Mouse (Mus musculus) frontal cortex, postnatal 36 days (tissue): ENCODE data around the gene Gbp6.
"Not testable (repeated sequence)": the region's sequence is repeated elsewhere in the genome, so short reads cannot be mapped to it uniquely, and the experiment has no call there.

Experiments
- DNase-seq, 2 experiments: peaks; one replicate each; pipeline ENCODE4 v3.0.0; 2022; ENCODE audit warnings: low spot score in 2 of 2

The Gbp6 gene

GRCm38 (mm10) chr5:105293226-105294165 lies at the start of gene Gbp6, which contains the start of gene Gm43302:
TSS of gene Gbp6 (minus strand) at chr5:105293698.
TSS of gene Gm43302 (minus strand) at chr5:105293695.
- not testable (repeated sequence) for DNase-seq

- no peak for DNase-seq
These were observed 47.8 kb upstream of the Gbp6 start for GRCm38 (mm10) chr5:105341281-105341680.

- peak in 1 of 2 experiments; percentile 8 for DNase-seq
These were observed 29.0 kb upstream of the Gbp6 start for GRCm38 (mm10) chr5:105322543-105322942.

- no peak for DNase-seq
These were observed 17.4 kb upstream of the Gbp6 start for GRCm38 (mm10) chr5:105310941-105311340.

GRCm38 (mm10) chr5:105309148-105309547 lies 15.7 kb upstream of the Gbp6 start:
- not testable (repeated sequence) for DNase-seq

GRCm38 (mm10) chr5:105306946-105307345 lies 13.4 kb upstream of the Gbp6 start:
- not testable (repeated sequence) for DNase-seq

- DNase-seq: no peak
These were observed 12.7 kb upstream of the Gbp6 start for GRCm38 (mm10) chr5:105306159-105306581.

GRCm38 (mm10) chr5:105305671-105306070 lies 12.2 kb upstream of the Gbp6 start:
- DNase-seq: not testable (repeated sequence)

GRCm38 (mm10) chr5:105301963-105302362 lies 8.5 kb upstream of the Gbp6 start:
- DNase-seq: no peak

GRCm38 (mm10) chr5:105301531-105301930 lies 8.0 kb upstream of the Gbp6 start:
- no peak for DNase-seq

GRCm38 (mm10) chr5:105295746-105296145 lies 2.2 kb upstream of the Gbp6 start:
- DNase-seq: no peak

- no peak for DNase-seq
These were observed 1.0 kb downstream of the Gbp6 start for GRCm38 (mm10) chr5:105292492-105292891.

GRCm38 (mm10) chr5:105290921-105291320 lies 2.6 kb downstream of the Gbp6 start:
- not testable (repeated sequence) for DNase-seq

GRCm38 (mm10) chr5:105260673-105261072 lies 32.8 kb downstream of the Gbp6 start:
- DNase-seq: not testable (repeated sequence)

GRCm38 (mm10) chr5:105252491-105252890 lies 41.0 kb downstream of the Gbp6 start:
- DNase-seq: no peak

- DNase-seq: not testable (repeated sequence)
These were observed 48.8 kb downstream of the Gbp6 start for GRCm38 (mm10) chr5:105244741-105245140.

GRCm38 (mm10) chr5:105240982-105241381 lies 52.5 kb downstream of the Gbp6 start:
- DNase-seq: not testable (repeated sequence)

GRCm38 (mm10) chr5:105239483-105240047 lies 53.9 kb downstream of the Gbp6 start, which contains the start of gene Gbp10:
TSS of gene Gbp10 (minus strand) at chr5:105239533.
- DNase-seq: not testable (repeated sequence)

- DNase-seq: not testable (repeated sequence)
These were observed 55.1 kb downstream of the Gbp6 start for GRCm38 (mm10) chr5:105238402-105238801.

- not testable (repeated sequence) for DNase-seq
These were observed 57.5 kb downstream of the Gbp6 start for GRCm38 (mm10) chr5:105236040-105236439.
